Mouse (Mus musculus) kidney, embryonic 14.5 days (tissue): ENCODE measurements at regions not wholly inside any gene's neighbourhood (a gene's known extent, or its start where the extent isn't known, plus 50 kb on each side); places are given as distances from the start of the nearest gene placed in this dataset.

Source experiments
- ATAC-seq: fragments of 200-750 bp; cut with Nextera tagmentation; 2 replicates; pipeline ENCODE4 v1.8.0; 2017; ENCODE audit warnings: moderate number of reproducible peaks, mild to moderate bottlenecking, moderate TSS enrichment, moderate library complexity; ENCODE audit not compliant: low FRiP score, low TSS enrichment
- H3K27ac ChIP-seq: fragments of 300-500 bp; sonication (generic); 2 replicates; pipeline ENCODE4 v1.5.1; 2014; ENCODE audit warnings: low read depth, mild to moderate bottlenecking, low read length, moderate library complexity, mixed read lengths
- H3K27me3 ChIP-seq: fragments of 300-500 bp; sonication (generic); 2 replicates; pipeline ENCODE4 v1.6.1; 2014; ENCODE audit warnings: mild to moderate bottlenecking, low read length; ENCODE audit not compliant: control insufficient read depth, insufficient read depth
- H3K36me3 ChIP-seq: fragments of 300-500 bp; sonication (generic); 2 replicates; pipeline ENCODE4 v1.6.1; 2014; ENCODE audit warnings: low read length, mixed read lengths; ENCODE audit not compliant: control insufficient read depth, insufficient read depth
- H3K4me1 ChIP-seq: fragments of 300-500 bp; sonication (generic); 2 replicates; pipeline ENCODE4 v1.6.1; 2014; ENCODE audit warnings: low read length, mixed read lengths; ENCODE audit not compliant: control insufficient read depth, insufficient read depth
- H3K4me2 ChIP-seq: fragments of 300-500 bp; sonication (generic); replicated peaks from 2 replicates; pipeline ENCODE4 v1.6.1; 2014; ENCODE audit warnings: low read depth, mild to moderate bottlenecking, low read length
- H3K4me3 ChIP-seq: fragments of 300-500 bp; sonication (generic); 2 replicates; pipeline ENCODE4 v1.5.1; 2014; ENCODE audit warnings: mild to moderate bottlenecking, low read length
- H3K9ac ChIP-seq: fragments of 300-500 bp; sonication (generic); 2 replicates; pipeline ENCODE4 v1.6.1; 2014; ENCODE audit warnings: low read depth, mild to moderate bottlenecking, low read length, moderate library complexity
- H3K9me3 ChIP-seq: fragments of 300-500 bp; sonication (generic); 2 replicates; pipeline ENCODE4 v1.6.1; 2016; ENCODE audit warnings: low read length; ENCODE audit not compliant: control insufficient read depth
- WGBS: fragments of 180-500 bp; shearing (Covaris S2); extraction: QIAGEN DNeasy Blood & Tissue Kit; methylation state at CpG from one replicate; pipeline ENCODE4 v1.1.7; 2014; 5-methylcytosine and 5-hydroxymethylcytosine counted together

DNA sequence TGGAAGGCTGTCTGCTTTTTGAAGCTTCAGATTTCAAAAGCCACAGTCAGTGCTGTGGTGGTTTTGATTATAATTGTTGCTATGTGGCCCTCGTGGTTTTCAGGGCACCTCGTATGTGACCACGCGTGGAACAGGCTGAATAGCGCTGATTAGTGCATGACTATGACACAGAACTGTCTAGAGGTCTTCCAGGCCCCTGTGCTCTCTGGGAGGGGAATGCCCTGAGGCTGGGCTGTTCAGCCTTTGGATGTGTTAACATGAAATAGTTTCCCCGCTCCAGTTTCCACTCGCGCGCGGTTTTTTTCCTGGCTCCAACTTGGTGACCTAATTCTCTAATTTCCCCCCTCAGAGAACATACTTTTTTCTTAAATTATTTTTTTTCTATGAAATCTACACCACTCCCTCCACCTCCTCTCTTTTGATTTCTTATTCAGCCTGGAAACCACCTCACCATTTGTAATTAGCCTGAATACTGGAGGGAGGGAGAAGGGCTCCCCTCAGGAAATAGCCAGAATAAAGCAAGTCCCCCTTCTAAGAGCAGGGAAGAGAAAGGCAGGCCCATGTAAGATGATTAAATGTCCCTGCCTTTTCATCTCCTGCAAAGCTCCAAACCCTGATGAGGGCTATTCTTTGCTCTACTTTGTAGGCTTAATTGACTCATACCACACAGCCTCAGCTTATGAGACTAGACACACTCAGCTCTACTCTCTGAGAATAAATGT is 156.0 kb upstream of the Btg1 start:
- no peaks in the 10 kb centered on the region for H3K36me3 ChIP-seq
- H3K9me3 ChIP-seq = no peaks in the 10 kb centered on the region
- WGBS = 58% methylated on average over 10 of the region's 10 CpGs
- no peak overlapping the region for H3K4me3 ChIP-seq
- H3K9ac ChIP-seq = no peak overlapping the region
- no peak overlapping the region for H3K27ac ChIP-seq
- peaks cover 6% of the 10 kb centered on the region; the same call in 1 of the 2 replicates for H3K4me1 ChIP-seq
- H3K27me3 ChIP-seq = no peaks in the 10 kb centered on the region
- ATAC-seq = no peak; the same call in 1 of the 2 replicates
- H3K4me2 ChIP-seq = no peak overlapping the region

GRCm38 (mm10) chr10:96465967-96466366 is 150.8 kb upstream of the Btg1 start:
- no peak overlapping the region for H3K4me3 ChIP-seq
- no peak overlapping the region for H3K9ac ChIP-seq
- no peaks in the 10 kb centered on the region for H3K36me3 ChIP-seq
- ATAC-seq = no peak
- H3K27me3 ChIP-seq = no peaks in the 10 kb centered on the region
- 88% methylated on average over 6 of the region's 6 CpGs for WGBS
- no peak overlapping the region for H3K4me2 ChIP-seq
- H3K4me1 ChIP-seq = 0 out of 2 replicates have a peak, but pooled peaks cover 2% of the 10 kb centered on the region
- no peaks in the 10 kb centered on the region for H3K9me3 ChIP-seq
- no peak overlapping the region for H3K27ac ChIP-seq

- Histone ChIP-seq H3K9me3 (no peaks in the 10 kb centered on the region), H3K27ac (no peak overlapping the region), H3K4me1 (no peaks in the 10 kb centered on the region), H3K4me3 (no peak overlapping the region), H3K4me2 (no peak overlapping the region), H3K27me3 (no peaks in the 10 kb centered on the region), H3K9ac (no peak overlapping the region), H3K36me3 (no peaks in the 10 kb centered on the region)
- WGBS = 83% methylated on average over 3 of the region's 3 CpGs
- no peak for ATAC-seq
Observed at GRCm38 (mm10) chr10:96466845-96467244, 150.0 kb upstream of the Btg1 start.

- Histone ChIP-seq H3K27me3 (no peaks in the 10 kb centered on the region), H3K36me3 (no peaks in the 10 kb centered on the region), H3K27ac (no peak overlapping the region), H3K4me3 (no peak overlapping the region), H3K4me1 (no peaks in the 10 kb centered on the region), H3K9me3 (no peaks in the 10 kb centered on the region), H3K9ac (no peak overlapping the region), H3K4me2 (no peak overlapping the region)
- 69% methylated on average over 4 of the region's 4 CpGs for WGBS
- ATAC-seq = no peak
Observed at GRCm38 (mm10) chr10:96467661-96468060, 149.1 kb upstream of the Btg1 start.

GRCm38 (mm10) chr10:96471523-96471922 is 145.3 kb upstream of the Btg1 start:
- H3K27ac ChIP-seq = no peak overlapping the region
- no peak overlapping the region for H3K9ac ChIP-seq
- no peak overlapping the region for H3K4me2 ChIP-seq
- no peaks in the 10 kb centered on the region for H3K36me3 ChIP-seq
- no peak overlapping the region for H3K4me3 ChIP-seq
- no peaks in the 10 kb centered on the region for H3K9me3 ChIP-seq
- no peak for ATAC-seq
- H3K4me1 ChIP-seq = no peaks in the 10 kb centered on the region
- no peaks in the 10 kb centered on the region for H3K27me3 ChIP-seq

DNA sequence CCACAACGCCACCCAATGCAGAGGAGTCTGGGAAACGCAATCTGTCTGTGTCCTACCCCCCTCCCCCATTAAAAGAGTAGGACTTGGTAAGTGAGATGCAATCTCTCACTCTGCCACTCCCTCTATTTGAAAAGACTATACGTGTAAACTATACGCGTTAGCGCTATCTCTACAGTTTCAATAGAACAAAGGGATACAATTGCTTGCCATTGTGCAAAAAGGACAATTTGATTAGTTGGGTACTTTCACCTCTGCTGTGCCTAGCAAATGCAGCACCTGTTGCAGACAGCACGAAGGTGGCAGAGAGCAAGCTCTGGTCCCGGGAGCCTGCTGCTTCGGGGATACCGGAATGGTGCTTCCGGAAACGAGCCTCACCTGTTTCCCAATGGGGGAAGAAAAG is 137.5 kb upstream of the Btg1 start:
- no peak overlapping the region for H3K4me2 ChIP-seq
- WGBS = 62% methylated on average over 12 of the region's 12 CpGs

DNA sequence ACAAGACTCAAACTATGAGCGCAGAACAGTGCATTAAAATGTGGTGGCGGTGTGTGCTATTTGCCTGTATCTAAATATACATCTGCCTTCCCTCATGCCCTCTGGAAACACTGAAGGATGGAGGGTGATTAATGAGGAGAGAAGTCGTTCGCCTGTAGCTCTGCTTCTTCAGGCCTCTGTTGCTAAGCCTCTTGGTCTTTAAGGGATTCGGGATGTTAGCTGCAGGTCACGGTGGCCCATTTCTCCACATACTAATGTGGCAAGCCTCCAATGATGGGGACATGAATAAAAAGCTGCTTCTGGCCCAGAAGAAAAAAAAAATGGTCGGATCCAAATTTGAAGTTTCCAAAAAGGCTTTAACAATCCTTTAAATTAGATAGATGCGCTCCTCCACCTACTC is 137.0 kb upstream of the Btg1 start:
- WGBS = 57% methylated on average over 8 of the region's 8 CpGs
- Histone ChIP-seq H3K9ac (no peak overlapping the region), H3K4me1 (no peaks in the 10 kb centered on the region), H3K4me3 (no peak overlapping the region), H3K9me3 (no peaks in the 10 kb centered on the region), H3K36me3 (no peaks in the 10 kb centered on the region), H3K27ac (no peak overlapping the region), H3K4me2 (no peak overlapping the region), H3K27me3 (no peaks in the 10 kb centered on the region)
- ATAC-seq = no peak

More for the DNA sequence above, 137.5 kb upstream of the Btg1 start:
- no peaks in the 10 kb centered on the region for H3K9me3 ChIP-seq
- no peaks in the 10 kb centered on the region for H3K27me3 ChIP-seq
- H3K4me3 ChIP-seq = no peak overlapping the region
- H3K27ac ChIP-seq = no peak overlapping the region
- H3K36me3 ChIP-seq = no peaks in the 10 kb centered on the region
- H3K4me1 ChIP-seq = no peaks in the 10 kb centered on the region
- H3K9ac ChIP-seq = no peak overlapping the region
- ATAC-seq = no peak

DNA sequence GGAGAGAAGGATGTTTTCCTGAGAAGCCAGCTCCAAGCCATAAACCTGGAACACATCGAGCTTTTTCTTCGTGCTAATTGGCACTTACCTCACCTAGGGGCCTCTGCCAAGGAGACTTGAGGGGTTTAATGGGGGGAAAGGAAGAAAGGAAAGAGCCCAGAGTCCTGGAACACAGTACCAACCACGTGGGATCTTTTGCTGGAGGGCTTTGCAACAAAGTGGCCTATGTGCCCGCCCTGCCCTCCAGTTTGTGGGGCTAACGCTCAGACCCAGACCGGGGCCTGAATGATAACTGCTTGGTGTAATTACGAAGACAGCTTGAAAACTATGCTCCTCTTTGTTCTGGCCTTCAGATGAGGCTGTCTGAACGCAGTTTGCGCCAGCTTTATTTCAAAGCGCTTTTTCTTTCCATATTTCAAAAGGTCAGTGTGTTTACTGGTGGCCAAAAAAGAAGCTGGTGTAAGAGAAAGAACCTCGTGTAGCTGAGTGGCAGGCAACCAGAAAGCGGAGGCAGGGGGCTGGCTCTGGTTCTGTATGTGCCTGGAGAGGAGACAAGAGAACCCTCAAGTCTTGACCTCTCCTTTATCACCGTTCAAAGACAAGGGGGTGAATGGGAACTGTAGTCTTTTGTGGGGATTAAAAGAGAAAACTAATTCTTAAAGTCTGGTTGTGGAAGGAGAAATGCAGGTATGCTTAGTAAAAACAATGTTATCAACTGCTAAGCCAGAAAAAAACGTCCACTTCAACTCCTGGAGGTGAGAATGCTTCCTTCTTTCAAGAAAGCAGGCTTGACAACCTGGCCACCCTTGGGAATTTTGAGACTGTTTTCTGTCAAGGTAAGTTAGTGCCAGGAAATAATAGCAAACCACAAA is 136.1 kb upstream of the Btg1 start:
- Histone ChIP-seq H3K4me1 (no peaks in the 10 kb centered on the region), H3K27me3 (no peaks in the 10 kb centered on the region), H3K36me3 (no peaks in the 10 kb centered on the region), H3K27ac (no peak overlapping the region), H3K9ac (no peak overlapping the region), H3K4me2 (no peak overlapping the region), H3K9me3 (no peaks in the 10 kb centered on the region), H3K4me3 (no peak overlapping the region)
- no peak for ATAC-seq
- WGBS = 47% methylated on average over 14 of the region's 14 CpGs

- Histone ChIP-seq H3K4me2 (no peak overlapping the region), H3K4me3 (no peak overlapping the region), H3K27ac (no peak overlapping the region), H3K9ac (no peak overlapping the region), H3K4me1 (no peaks in the 10 kb centered on the region), H3K27me3 (no peaks in the 10 kb centered on the region), H3K36me3 (no peaks in the 10 kb centered on the region), H3K9me3 (no peaks in the 10 kb centered on the region)
- no peak for ATAC-seq
- 69% methylated on average over 8 of the region's 8 CpGs for WGBS
Observed at GRCm38 (mm10) chr10:96481325-96481638, 135.5 kb upstream of the Btg1 start.
